Mouse (Mus musculus) lung, adult 2 months (tissue): ENCODE measurements around the gene Ano9.

Source experiments
- CTCF ChIP-seq: fragments of 200-500 bp; IDR thresholded peaks from 2 replicates; pipeline ENCODE4 v1.5.1; 2011; ENCODE audit warnings: mild to moderate bottlenecking, low read length, control low read depth; ENCODE audit not compliant: insufficient read depth
- POLR2A ChIP-seq: fragments of 200-500 bp; IDR thresholded peaks from 2 replicates; pipeline ENCODE4 v1.6.1; 2011; ENCODE audit warnings: low read depth, mild to moderate bottlenecking, control low read depth, low read length, borderline replicate concordance; ENCODE audit errors: extremely low read depth

DNA sequence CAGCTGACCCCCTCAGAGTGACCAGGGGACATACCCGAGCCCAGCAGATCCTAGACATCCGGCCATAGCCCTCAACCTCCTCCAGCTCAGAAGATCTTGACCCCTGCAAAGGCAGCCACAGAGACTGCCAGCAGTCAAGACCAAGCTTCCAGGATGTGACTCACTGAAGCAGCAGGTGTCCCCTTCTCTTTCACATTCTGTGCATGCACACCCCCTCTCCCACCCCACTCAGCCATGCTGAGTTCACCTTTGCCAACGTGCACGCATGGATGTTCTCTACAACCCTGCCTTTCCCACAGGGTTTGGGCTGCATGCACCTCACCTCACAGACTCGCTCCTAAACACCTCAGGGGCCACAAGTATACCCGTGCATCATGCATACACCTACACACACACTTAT is 21.6 kb downstream of the Ano9 start:
- TF ChIP-seq CTCF = no peak
- TF ChIP-seq POLR2A = no peak
